Mouse (Mus musculus) thymus, postnatal 4 days (tissue): ENCODE data around the gene Ccdc130.

Source experiments
- DNase-seq: peaks from one replicate; pipeline ENCODE4 v3.0.0; 2021

Ccdc130 gene

GRCm38 (mm10) chr8:84236998-84237473, 33.1 kb downstream of the Ccdc130 start, which contains the start of gene Zswim4:
Gene Zswim4, minus strand, starts transcription at chr8:84237055.
- DNase-seq: peak; percentile 95

- DNase-seq: no peak
Observed at GRCm38 (mm10) chr8:84236410-84236997, 33.7 kb downstream of the Ccdc130 start.

DNA sequence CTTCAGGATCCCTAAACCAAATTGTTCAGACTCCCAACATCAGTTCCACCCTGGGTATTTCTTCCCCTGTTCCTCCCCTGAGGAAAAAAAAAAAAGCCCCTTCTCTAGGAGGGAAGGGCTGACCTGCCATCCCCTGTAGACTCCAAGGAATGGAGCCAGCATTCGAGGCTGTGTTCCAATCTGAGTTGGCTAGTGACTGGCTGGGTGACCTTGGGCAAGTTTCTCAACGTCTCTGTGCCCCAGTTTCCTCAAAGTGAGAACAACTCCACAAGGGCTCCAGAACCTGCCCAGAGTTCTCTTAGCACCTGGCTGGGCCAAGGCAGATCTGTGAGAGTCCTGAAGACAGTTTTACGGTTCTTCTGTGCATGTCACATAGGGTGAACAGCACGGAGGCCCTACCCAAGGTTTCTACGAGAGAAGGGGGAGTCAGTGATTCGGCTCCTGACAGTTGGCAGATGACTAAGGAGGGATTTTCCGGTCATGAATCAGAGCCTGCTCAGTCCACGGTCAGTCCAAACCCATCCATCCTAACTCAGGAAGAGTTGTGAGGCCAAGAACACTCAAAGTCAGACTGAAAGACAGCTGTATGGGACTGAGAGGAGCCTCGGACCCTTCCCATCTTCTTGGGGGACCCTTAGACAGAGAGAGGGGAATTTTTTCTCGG, 34.3 kb downstream of the Ccdc130 start:
- DNase-seq: peak; percentile 16

GRCm38 (mm10) chr8:84233055-84233454, 37.1 kb downstream of the Ccdc130 start:
- no peak for DNase-seq

DNA sequence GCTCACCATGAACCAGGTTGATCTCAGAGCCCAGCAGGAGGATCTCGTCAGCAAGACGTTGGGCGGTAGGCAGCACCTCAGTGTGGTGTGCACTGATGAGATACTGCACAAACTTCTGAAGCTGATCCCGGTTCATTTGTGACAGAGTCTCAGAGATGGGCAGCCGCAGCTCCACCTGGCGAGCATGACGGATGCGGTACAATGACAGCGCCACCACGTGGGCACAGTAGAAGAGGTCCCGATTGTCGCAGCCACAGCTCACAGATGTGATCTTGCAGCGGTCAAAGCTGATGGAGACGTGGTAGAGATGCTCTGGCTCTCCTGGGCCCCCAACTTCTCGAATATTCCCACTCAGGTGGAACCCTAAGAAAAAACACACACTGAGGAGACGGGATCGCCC, 39.4 kb downstream of the Ccdc130 start:
- DNase-seq: peak; percentile 67

DNA sequence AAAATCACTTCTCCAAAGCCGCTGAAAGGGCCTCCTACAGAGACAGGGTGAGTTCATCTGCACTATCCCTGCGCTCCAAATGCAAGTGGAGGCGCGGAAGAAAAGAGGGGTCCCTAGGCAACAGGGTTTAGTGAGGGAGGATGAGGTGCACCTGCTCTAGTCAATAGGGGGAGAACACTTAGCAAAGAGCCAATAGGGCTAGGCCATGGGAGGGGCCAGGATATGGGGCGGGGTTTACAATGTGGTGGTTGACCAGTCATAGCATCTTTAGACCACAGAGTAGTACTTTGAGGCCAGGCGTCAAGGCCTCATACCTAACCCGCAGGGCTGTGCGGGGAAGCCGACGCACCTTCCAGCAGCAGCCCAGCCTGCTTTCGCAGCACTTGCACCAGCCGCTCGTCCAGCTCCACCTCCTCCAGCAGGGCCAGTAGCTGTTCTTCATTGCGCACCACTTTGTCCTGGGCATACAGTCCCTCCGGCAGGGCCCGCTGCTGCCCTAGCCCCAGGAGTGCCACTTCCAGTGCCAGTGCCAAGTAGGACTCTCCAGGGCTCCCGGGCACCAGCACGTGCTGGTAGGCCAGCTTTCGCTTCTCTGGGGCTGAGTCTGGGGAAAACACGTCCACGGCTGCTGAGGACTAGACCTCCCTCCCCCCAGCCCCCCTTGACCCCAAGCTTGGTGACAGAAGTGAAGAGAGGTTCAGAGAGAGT, 46.7 kb downstream of the Ccdc130 start:
- DNase-seq: no peak

DNA sequence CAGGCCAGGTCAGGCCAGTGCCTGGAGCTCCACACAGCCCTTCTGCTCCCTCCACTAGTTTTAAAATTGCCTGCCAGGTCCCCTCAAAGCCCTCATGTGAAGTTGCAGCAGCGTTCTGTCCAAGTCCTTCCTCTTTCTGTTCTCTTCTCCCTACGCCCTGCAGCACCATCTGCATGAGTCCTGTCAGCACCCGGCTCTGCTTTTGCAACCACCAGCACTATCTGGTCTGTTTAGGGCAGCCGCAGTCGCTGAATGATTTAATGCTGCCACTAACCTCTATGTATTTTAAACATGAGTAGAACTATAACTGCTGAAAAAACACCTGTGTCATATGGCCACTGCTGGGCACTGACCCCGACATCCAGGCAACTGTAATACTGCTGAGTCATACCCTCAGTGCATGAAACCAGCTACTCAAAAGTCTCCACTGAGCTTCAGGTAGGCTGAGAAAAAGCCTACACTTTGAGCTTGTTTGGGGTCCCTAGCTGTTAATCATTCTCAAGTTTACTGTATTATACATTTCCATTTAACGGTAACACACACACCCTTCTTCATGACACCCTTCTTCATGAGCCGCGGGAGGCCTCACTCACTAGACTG, 47.5 kb downstream of the Ccdc130 start:
- DNase-seq: no peak

GRCm38 (mm10) chr8:84220105-84220504, 50.1 kb downstream of the Ccdc130 start:
- no peak for DNase-seq

DNA sequence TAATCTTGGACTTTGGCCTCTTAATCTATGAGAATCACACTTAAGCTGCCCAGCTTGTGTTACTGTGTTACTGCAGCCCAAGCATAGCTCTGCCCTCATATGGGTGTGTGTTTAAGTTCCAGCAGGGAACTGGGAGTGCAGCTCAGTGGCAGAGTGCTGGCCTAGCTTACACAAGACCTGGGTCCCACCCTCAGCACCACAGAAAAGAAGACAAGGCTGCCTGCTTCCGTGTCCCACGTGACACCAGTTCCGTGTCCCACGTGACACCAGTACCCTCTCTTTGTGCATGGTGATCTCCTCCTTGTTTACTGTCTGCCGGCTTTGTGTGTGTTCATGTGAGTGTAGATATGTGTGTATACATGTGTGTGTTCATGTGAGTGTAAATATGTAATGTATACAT, 52.0 kb downstream of the Ccdc130 start:
- DNase-seq: no peak

DNA sequence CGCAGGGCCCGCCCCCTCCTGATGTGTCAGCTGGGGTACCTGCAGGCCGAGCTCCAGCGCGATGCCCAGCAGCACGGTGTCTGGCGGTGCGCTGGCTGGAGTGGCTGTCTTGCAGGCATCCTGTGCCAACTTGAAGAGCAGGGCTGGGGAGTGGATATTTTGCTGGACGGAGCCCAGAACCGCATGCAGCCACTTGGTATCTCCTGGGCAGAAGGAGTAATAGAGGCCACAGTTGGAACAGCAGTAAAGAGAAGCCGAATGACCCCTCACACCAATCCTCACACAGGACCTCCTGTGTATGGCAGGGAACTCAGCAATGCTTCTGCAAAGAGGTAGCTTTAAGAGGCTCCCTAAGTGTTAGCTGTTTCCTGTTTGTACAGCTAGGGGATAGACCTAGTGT, 53.0 kb downstream of the Ccdc130 start:
- no peak for DNase-seq

- DNase-seq: no peak
Observed at GRCm38 (mm10) chr8:84213277-84213676, 56.9 kb downstream of the Ccdc130 start.

- no peak for DNase-seq
Observed at GRCm38 (mm10) chr8:84211881-84212563, 58.2 kb downstream of the Ccdc130 start.

DNA sequence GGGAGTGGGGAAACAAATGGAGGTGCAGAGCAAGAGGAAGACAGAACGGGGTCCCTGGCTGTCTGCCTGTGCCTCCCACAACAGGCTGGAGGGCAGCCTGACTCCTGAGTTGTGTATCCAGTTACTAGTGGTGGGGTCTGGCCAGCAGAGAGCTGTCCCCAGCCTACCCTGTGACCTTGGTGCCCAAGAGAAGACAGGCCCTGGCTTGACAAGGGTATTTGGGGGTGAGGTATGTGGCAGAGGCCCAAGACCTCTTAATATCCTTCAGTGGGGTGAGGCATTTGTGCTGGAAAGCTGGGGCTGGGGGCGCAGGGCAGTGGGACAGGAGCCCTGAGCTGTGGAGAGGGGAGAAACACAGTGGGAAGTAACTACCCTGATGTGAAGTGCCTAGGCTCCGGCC, 59.0 kb downstream of the Ccdc130 start:
- peak; percentile 19 for DNase-seq

- DNase-seq: peak; percentile 94
Observed at GRCm38 (mm10) chr8:84210167-84210791, 59.9 kb downstream of the Ccdc130 start.

- DNase-seq: peak; percentile 65
Observed at GRCm38 (mm10) chr8:84208381-84209380, 61.5 kb downstream of the Ccdc130 start.

GRCm38 (mm10) chr8:84207811-84208210, 62.4 kb downstream of the Ccdc130 start:
- DNase-seq: peak; percentile 70
